Mouse (Mus musculus) kidney, adult 2 months (tissue): ENCODE data around the gene Tubal3.

Experiments
- CTCF ChIP-seq: fragments of 200-500 bp; conservative IDR thresholded peaks from 2 replicates; pipeline ENCODE4 v1.5.1; 2011; ENCODE audit warnings: low read depth, mild to moderate bottlenecking, control low read depth, low read length, moderate library complexity, mixed read lengths; ENCODE audit not compliant: insufficient read depth, insufficient read length
- POLR2A ChIP-seq: fragments of 200-500 bp; IDR thresholded peaks from one replicate; pipeline ENCODE4 v1.6.1; 2011; ENCODE audit warnings: low read depth, low read length, control low read depth

- TF ChIP-seq CTCF (no peak), POLR2A (no peak)
Observed at GRCm38 (mm10) chr13:3876448-3876847, 41.6 kb upstream of the Tubal3 start.
